Mouse (Mus musculus) layer of hippocampus, adult 2 months (tissue): Measurements from ENCODE around the gene Bbip1. TPM values are rescaled to one million over a fixed set of nuclear protein-coding genes. Genes with fewer than 3 reads are reported as not detected.
A peak's percentile ranks its signal among the peaks of the same experiment; 100 is the strongest.
"Not testable (repeated sequence)": the region's sequence is repeated elsewhere in the genome, so short reads cannot be mapped to it uniquely, and the experiment has no call there.

ENCODE experiments used
- DNase-seq, 2 experiments: peaks; one replicate each; pipeline ENCODE4 v3.0.0; 2022; ENCODE audit warnings: low spot score in 2 of 2
- H3K27ac ChIP-seq: fragments of 200-600 bp; 2 replicates; pipeline ENCODE4 v1.8.1; 2022
- H3K4me3 ChIP-seq: fragments of 200-600 bp; 2 replicates; pipeline ENCODE4 v1.8.1; 2022; ENCODE audit warnings: mild to moderate bottlenecking
- CTCF ChIP-seq: fragments of 200-600 bp; conservative IDR thresholded peaks from 2 replicates; pipeline ENCODE4 v1.8.1; 2022; ENCODE audit warnings: antibody characterized with exemption, mild to moderate bottlenecking, moderate library complexity
- long read RNA-seq, 2 experiments: library from polyadenylated mRNA; stranded (forward); transcript quantifications; one replicate each; pipeline ENCODE4 v2.0.0; 2021; ENCODE audit warnings: borderline mapping rate in 2 of 2
- total RNA-seq, 2 experiments: library from RNA; stranded (reverse); gene quantifications; 2 replicates each; pipeline ENCODE4 v1.2.3; 2021

Gene Bbip1
- total RNA-seq: 10 to 100 TPM; 52.6 to 52.7 TPM
- long read RNA-seq, experiment 1, transcript Bbip1-201 (4 exons, 2,043 nt): minor isoform, 5 of 34 reads
- long read RNA-seq, experiment 1, transcript Bbip1-206 (4 exons, 662 nt): major isoform, 19 of 34 reads
- long read RNA-seq, experiment 1, partial matches to known transcripts: 5 of 34 reads
- long read RNA-seq, experiment 1, other reads (novel, unspliced or antisense): 3 of 34 reads
- long read RNA-seq, experiment 2, transcript Bbip1-206 (4 exons, 662 nt): major isoform, 20 of 44 reads
- long read RNA-seq, experiment 2, transcript Bbip1-201 (4 exons, 2,043 nt): minor isoform, 7 of 44 reads
- long read RNA-seq, experiment 2, partial matches to known transcripts: 8 of 44 reads
- long read RNA-seq, experiment 2, other reads (novel, unspliced or antisense): 7 of 44 reads

GRCm38 (mm10) chr19:53943802-53944785 lies at the start of gene Bbip1, which contains the start of gene Shoc2:
Gene Bbip1, minus strand, starts transcription at chr19:53944627.
Gene Shoc2, plus strand, starts transcription at chr19:53944306.
- TF ChIP-seq CTCF: peak; percentile 21; the same call in 1 of the 2 replicates
- peak within 1 kb of the TSS; percentile 99 for H3K27ac ChIP-seq
- peak; percentile 97 to 99 for DNase-seq
- H3K4me3 ChIP-seq: peak within 1 kb of the TSS; percentile 76

GRCm38 (mm10) chr19:53993860-53994259 lies 49.4 kb upstream of the Bbip1 start:
- no peak overlapping the region for H3K4me3 ChIP-seq
- no peak overlapping the region for H3K27ac ChIP-seq
- DNase-seq: no peak
- TF ChIP-seq CTCF: peak; percentile 22

- no peak for TF ChIP-seq CTCF
- DNase-seq: no peak
- Histone ChIP-seq H3K4me3 (no peak overlapping the region), H3K27ac (no peak overlapping the region)
Observed at GRCm38 (mm10) chr19:53990538-53990937, 46.1 kb upstream of the Bbip1 start.

- TF ChIP-seq CTCF: no peak
- Histone ChIP-seq H3K27ac (no peak overlapping the region), H3K4me3 (no peak overlapping the region)
- DNase-seq: no peak
Observed at GRCm38 (mm10) chr19:53984628-53985027, 40.2 kb upstream of the Bbip1 start.

- DNase-seq: no peak
- Histone ChIP-seq H3K27ac (no peak overlapping the region), H3K4me3 (no peak overlapping the region)
- peak; percentile 64 for TF ChIP-seq CTCF
Observed at GRCm38 (mm10) chr19:53983336-53983735, 38.9 kb upstream of the Bbip1 start.

- no peak overlapping the region for H3K27ac ChIP-seq
- no peak for TF ChIP-seq CTCF
- DNase-seq: no peak
- H3K4me3 ChIP-seq: no peak overlapping the region
Observed at GRCm38 (mm10) chr19:53982041-53982440, 37.6 kb upstream of the Bbip1 start.

GRCm38 (mm10) chr19:53973656-53974055 lies 29.2 kb upstream of the Bbip1 start:
- Histone ChIP-seq H3K27ac (no peak overlapping the region), H3K4me3 (no peak overlapping the region)
- no peak for TF ChIP-seq CTCF
- DNase-seq: no peak

- TF ChIP-seq CTCF: no peak
- no peak for DNase-seq
- H3K27ac ChIP-seq: no peak overlapping the region
Observed at GRCm38 (mm10) chr19:53971938-53972337, 27.5 kb upstream of the Bbip1 start.

GRCm38 (mm10) chr19:53969226-53969625 lies 24.8 kb upstream of the Bbip1 start:
- H3K4me3 ChIP-seq: no peak overlapping the region
- TF ChIP-seq CTCF: no peak
- H3K27ac ChIP-seq: no peak overlapping the region
- DNase-seq: no peak

More at GRCm38 (mm10) chr19:53971938-53972337, 27.5 kb upstream of the Bbip1 start:
- no peak overlapping the region for H3K4me3 ChIP-seq

- TF ChIP-seq CTCF: no peak
- DNase-seq: no peak
- Histone ChIP-seq H3K27ac (no peak overlapping the region), H3K4me3 (no peak overlapping the region)
Observed at GRCm38 (mm10) chr19:53964910-53965633, 20.6 kb upstream of the Bbip1 start.

GRCm38 (mm10) chr19:53964347-53964746 lies 19.9 kb upstream of the Bbip1 start:
- H3K27ac ChIP-seq, DNase-seq, H3K4me3 ChIP-seq: not testable (repeated sequence)

- H3K27ac ChIP-seq: no peak overlapping the region
- H3K4me3 ChIP-seq: no peak overlapping the region
- no peak for DNase-seq
- TF ChIP-seq CTCF: no peak
Observed at GRCm38 (mm10) chr19:53962511-53962910, 18.1 kb upstream of the Bbip1 start.
